Mouse (Mus musculus) ES-CJ7 (cell line): Measurements from ENCODE around the gene Fam198b.

Experiments
- DNase-seq: peaks from one replicate; pipeline ENCODE4 v3.0.0; 2011; ENCODE audit warnings: low read depth, low spot score

Gene Fam198b

DNA sequence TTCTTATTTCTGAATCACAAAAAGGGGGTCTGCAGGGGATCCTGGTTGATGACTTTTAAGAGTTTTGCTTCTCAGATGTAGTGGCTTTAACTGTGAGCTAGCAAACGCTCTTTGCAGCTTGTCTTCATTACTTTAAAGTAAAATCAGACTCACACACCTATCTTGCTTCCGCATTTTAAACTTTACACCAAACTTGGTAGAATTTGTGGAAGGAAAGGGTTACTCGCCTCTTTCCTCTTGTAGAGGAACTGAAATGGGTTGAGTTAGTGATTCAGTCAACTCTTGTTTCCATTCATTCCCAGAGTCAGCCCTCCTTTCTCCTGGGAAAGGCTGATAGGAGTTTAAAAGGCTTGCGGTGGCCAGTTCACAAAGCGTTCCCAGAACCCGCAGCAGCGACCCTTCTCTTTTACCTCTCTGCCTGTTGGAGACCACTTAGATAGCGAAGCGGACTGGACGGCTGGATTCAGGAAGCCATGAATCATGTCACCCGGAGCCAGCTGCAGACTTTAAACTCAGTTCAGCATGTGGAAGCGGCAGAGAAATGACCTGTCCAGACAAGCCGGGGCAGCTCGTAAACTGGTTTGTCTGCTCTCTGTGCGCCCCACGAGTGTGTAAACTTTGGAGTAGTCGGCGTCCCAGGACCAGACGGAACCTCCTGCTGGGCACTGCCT is 1.5 kb downstream of the Fam198b start:
- no peak for DNase-seq

GRCm38 (mm10) chr3:79886357-79887091 is 2.2 kb downstream of the Fam198b start:
- DNase-seq = no peak

DNA sequence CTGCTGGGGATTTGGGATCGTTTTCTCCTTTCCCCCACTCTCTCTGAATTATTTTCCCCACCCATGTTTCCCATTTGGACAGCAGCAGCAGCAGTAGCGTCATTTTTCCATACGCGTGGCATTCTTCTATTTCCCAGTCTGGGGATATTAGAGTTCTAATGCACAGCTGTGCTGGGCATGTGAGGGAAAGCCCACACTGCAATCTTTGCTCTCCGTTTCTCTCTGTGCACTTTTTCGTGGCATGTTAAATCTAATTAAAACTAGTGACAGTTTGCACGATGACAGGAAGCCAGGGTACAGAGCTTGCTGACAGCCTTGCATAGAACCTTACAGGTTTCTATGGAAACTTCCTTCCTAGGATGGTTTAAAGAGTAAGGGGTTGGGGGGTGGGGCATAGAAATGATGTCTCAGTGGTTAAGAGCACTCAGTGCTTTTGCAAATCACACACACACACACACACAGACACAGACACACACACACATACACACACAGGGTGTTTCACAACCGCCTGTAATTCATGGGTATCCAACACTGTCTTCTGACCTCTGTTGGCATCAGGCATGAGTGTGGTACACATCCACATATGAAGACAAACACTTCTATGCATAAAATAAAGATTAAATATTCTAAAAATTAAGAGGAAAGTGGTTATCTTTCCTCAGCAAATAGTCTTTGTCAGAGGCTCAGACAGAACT is 3.0 kb downstream of the Fam198b start:
- DNase-seq = no peak

DNA sequence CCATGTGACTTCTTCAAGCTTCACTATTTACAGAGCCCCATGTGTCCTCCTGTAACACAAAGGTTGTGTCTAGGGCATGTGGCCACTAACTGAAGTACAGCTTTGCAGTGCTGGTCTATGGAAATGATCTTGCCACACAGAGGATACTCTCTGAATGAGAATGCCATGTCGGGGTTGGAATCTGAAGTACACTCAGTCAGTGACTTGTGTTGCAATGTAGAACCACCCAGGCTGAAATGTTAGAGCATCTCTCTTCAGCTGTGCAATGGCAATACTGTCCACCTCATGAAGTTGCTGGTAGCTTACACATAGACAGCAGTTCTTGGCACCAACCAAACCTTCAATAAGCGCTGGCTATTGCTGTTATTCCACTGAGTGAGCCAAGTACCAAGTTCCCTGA is 3.6 kb downstream of the Fam198b start:
- no peak for DNase-seq

- DNase-seq = no peak
Observed at GRCm38 (mm10) chr3:79897534-79898370, 13.4 kb downstream of the Fam198b start.

GRCm38 (mm10) chr3:79898514-79898913 is 14.2 kb downstream of the Fam198b start:
- no peak for DNase-seq

GRCm38 (mm10) chr3:79899906-79900305 is 15.6 kb downstream of the Fam198b start:
- DNase-seq = no peak

DNA sequence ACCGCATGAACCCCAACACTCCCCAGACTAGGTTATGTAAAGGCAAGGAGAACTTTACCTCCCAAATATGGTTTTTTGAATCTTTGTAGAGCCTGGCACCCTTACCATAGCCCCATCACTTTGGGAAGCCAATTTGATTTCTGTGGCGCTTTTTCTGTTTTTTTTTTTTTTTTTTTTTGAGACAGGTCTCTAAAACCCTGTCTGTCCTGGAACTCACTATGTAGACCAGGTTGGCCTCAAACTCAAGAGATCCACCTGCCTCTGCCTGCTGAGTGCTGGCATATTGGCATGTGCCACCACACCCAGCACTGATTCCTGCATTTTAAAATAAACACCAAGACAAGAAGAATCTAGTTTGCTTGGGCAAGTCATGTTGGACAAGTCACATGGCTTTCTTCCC is 16.2 kb downstream of the Fam198b start:
- no peak for DNase-seq

DNA sequence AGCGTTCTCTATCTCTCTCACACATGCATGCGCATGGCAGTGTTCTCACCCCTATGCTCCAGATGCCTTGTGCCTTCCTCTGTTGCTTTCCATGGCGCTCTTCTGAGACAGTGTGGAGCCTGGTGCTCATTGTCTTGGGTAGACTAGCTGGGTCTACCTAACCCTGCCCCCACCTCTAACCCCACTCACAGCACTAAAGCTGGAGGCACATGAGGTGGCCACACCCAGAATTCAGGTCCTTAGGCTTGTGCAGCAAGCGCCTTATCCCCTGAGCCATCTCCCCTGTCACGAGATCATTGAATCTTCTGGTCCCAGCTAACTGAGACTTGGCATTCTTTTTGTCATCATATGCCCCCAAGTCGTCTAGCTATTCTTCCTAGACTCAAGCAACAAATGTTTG is 17.0 kb downstream of the Fam198b start:
- no peak for DNase-seq

DNA sequence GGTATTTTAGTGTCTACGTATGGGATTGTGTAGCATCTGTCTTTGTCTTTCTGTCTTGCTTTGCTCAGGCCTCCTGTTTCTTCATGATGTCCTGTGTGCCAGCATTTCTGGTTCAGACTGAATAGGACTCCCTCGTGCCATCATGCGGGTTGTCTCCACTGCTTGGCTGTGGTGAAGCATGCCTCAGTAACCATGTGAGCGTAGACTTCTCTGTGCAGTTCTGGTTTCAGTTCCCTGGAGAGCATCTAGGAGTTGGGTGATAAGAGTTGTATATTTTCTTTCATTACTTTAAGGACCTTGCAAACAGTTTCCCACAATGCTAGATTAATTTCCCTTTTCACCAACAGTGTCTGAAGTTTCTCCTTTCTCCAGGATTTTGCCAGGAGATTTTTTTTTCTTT is 17.4 kb downstream of the Fam198b start:
- no peak for DNase-seq

GRCm38 (mm10) chr3:79903803-79904202 is 19.5 kb downstream of the Fam198b start:
- no peak for DNase-seq

GRCm38 (mm10) chr3:79904238-79904757 is 20.0 kb downstream of the Fam198b start:
- DNase-seq = no peak

DNA sequence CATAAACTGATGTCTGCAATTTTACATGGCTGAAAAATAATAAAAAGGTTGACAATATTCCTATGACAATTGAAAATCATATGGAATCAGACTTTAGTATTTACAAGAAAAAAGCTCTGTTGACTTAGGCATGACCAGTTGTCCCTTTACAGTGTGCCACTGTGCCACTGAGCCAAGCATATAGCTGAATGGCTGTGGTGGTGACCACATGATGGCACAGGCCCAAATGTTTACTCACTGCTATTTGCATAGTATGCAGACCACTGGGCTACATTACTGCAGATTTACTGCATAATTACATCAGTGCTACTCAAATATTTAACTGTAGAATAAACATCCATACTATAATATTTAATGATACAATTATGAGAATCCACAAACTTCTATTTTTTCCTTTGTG is 21.1 kb downstream of the Fam198b start:
- no peak for DNase-seq

- DNase-seq = no peak
Observed at GRCm38 (mm10) chr3:79906250-79907045, 22.1 kb downstream of the Fam198b start.

GRCm38 (mm10) chr3:79907223-79907622 is 22.9 kb downstream of the Fam198b start:
- DNase-seq = peak; percentile 29

DNA sequence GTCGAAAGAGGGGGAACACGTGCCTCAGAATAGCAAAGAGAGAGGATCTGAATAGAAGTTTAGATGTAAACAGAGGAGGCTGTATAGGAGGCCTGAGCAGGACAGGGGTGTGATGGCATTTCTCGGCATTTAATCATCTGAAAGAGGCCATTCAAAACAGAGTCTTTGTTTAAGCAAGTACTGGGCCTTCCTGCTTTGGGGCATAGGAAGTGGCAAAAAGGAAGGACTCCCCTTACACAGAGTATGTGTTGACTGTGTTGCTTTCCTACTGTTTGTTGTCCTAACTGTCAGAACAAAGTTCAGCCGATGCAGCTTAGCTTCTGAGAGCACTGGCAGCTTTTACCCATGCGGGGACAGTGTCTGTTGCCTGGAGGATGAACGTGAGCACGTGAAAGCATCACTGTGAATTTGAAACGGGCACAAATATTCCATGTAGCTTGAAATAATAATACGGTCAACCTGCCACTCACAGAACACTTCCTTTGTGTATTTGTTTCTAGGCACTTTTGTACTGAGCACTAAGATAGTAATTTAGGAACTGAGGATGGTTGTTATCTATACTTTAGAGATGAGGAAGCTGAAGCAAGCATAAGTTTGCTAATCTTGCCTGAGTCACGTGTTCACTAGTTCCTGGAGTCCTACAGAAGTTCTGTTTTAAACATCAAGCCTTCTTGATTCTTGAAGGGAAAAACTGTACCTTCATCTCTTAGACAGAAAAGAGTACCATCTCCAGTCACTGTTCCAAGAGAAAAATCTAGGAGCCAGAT is 26.2 kb downstream of the Fam198b start:
- no peak for DNase-seq

GRCm38 (mm10) chr3:79911166-79911565 is 26.8 kb downstream of the Fam198b start:
- no peak for DNase-seq

- no peak for DNase-seq
Observed at GRCm38 (mm10) chr3:79914012-79914411, 29.7 kb downstream of the Fam198b start.

DNA sequence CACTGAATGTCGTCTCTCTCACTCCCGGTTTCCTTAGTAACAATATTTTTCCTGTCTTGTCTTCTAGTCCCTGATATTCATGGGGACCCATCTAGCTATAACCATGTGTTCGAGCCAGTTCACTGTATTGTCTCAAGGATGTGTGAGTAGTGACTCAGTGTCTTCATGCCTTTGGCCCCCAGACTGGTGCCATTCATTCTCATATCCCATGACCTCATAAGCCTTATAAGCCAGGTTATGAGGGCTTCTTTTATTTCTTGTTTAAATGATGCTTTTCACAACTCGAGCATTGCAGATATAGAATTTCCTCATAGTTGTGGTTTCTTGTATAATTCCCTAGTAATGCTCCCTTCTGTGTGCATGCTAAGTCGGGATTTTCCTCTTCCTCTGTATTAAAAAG is 31.9 kb downstream of the Fam198b start:
- DNase-seq = no peak

- no peak for DNase-seq
Observed at GRCm38 (mm10) chr3:79918761-79919160, 34.4 kb downstream of the Fam198b start.
